Mouse (Mus musculus): ENCODE results near the gene Nlgn2.

- no peak for TF ChIP-seq CTCF (IDR thresholded peaks at IDR 0.05; ENCODE audit: control insufficient read depth, insufficient read depth, insufficient read length)
- TF ChIP-seq USF1 (IDR thresholded peaks at IDR 0.05; ENCODE audit: low read depth): no peak
- no peak for TF ChIP-seq FOSL1 (IDR thresholded peaks at IDR 0.05; ENCODE audit: insufficient read depth, low read length, poor library complexity, severe bottlenecking)
Observed at GRCm38 (mm10) chr11:69837604-69837951, at the start of gene Nlgn2.

Measured in C2C12 (cell line).